Mouse (Mus musculus): ENCODE results near the gene Cptp.

GRCm38 (mm10) chr4:155895826-155896225 lies 26.6 kb upstream of the Cptp start:
- no peak for TF ChIP-seq POLR2A (IDR thresholded peaks at IDR 0.05; ENCODE audit: borderline replicate concordance, control insufficient read depth, low read depth, low read length)
- no peak for TF ChIP-seq CTCF (IDR thresholded peaks at IDR 0.05; ENCODE audit: control insufficient read depth, insufficient read depth, low read length)

Data from bone marrow, adult 2 months (tissue).